Mouse (Mus musculus) midbrain, embryonic 11.5 days (tissue): ENCODE data around the gene Tpi1. TPM values are rescaled to one million over a fixed set of nuclear protein-coding genes. Genes with fewer than 3 reads are reported as not detected.

Experiments used
- polyA plus RNA-seq: library from polyadenylated mRNA; unstranded; fragments of >200 nt; fragmentation: Nextera tagmentation; extraction: Ambion mirVana; gene quantifications from 2 replicates; pipeline ENCODE4 v1.2.1, GENCODE M21; 2014

Gene Tpi1
- polyA plus RNA-seq, 1 experiment from 2014 or later, result 639 TPM

Other genes starting within 250 kb of the Tpi1 start
- not detected in 2 replicates for gene C1rb, start 244.0 kb downstream of the Tpi1 start, polyA plus RNA-seq
- gene C1s2, start 178.2 kb downstream of the Tpi1 start, polyA plus RNA-seq, result not detected in 2 replicates
- 30.9 and 32.3 TPM in 2 replicates for gene Lpcat3, start 151.3 kb downstream of the Tpi1 start, polyA plus RNA-seq
- 215 and 219 TPM in 2 replicates for gene Emg1, start 102.1 kb downstream of the Tpi1 start, polyA plus RNA-seq
- 343 and 353 TPM in 2 replicates for gene Phb2, start 102.0 kb downstream of the Tpi1 start, polyA plus RNA-seq
- gene Ptpn6, start 75.6 kb downstream of the Tpi1 start, polyA plus RNA-seq, result 5.1 and 6.3 TPM in 2 replicates
- gene Grcc10, start 72.9 kb downstream of the Tpi1 start, polyA plus RNA-seq, result 532 and 550 TPM in 2 replicates
- gene Gm45234, start 58.3 kb downstream of the Tpi1 start, polyA plus RNA-seq, result not detected in 2 replicates
- 8.2 and 8.4 TPM in 2 replicates for gene Atn1, start 57.8 kb downstream of the Tpi1 start, polyA plus RNA-seq
- gene Eno2, start 44.6 kb downstream of the Tpi1 start, polyA plus RNA-seq, result 4.5 and 6.6 TPM in 2 replicates
- 1.1 and 1.8 TPM in 2 replicates for gene Lrrc23, start 34.6 kb downstream of the Tpi1 start, polyA plus RNA-seq
- 3.7 and 4.8 TPM in 2 replicates for gene Spsb2, start 5.6 kb downstream of the Tpi1 start, polyA plus RNA-seq
- gene Usp5, start 15.2 kb upstream of the Tpi1 start, polyA plus RNA-seq, result 139 and 143 TPM in 2 replicates
- 225 and 244 TPM in 2 replicates for gene Cdca3, start 15.3 kb upstream of the Tpi1 start, polyA plus RNA-seq
- gene Gnb3, start 26.0 kb upstream of the Tpi1 start, polyA plus RNA-seq, result 3.8 TPM in 2 replicates
- 7.8 and 7.9 TPM in 2 replicates for gene P3h3, start 43.5 kb upstream of the Tpi1 start, polyA plus RNA-seq
- 1.6 and 2.1 TPM in 2 replicates for gene Gpr162, start 49.7 kb upstream of the Tpi1 start, polyA plus RNA-seq
- not detected in 2 replicates for gene Cd4, start 73.9 kb upstream of the Tpi1 start, polyA plus RNA-seq
- 0.88 and 2.4 TPM in 2 replicates for gene Lag3, start 97.4 kb upstream of the Tpi1 start, polyA plus RNA-seq
- gene Ptms, start 105.8 kb upstream of the Tpi1 start, polyA plus RNA-seq, result 258 and 288 TPM in 2 replicates
- gene Mlf2, start 117.1 kb upstream of the Tpi1 start, polyA plus RNA-seq, result 430 and 435 TPM in 2 replicates
- 105 and 112 TPM in 2 replicates for gene Cops7a, start 151.2 kb upstream of the Tpi1 start, polyA plus RNA-seq
- gene Pianp, start 182.4 kb upstream of the Tpi1 start, polyA plus RNA-seq, result 1.2 and 1.6 TPM in 2 replicates
- 9.3 and 9.9 TPM in 2 replicates for gene Zfp384, start 194.8 kb upstream of the Tpi1 start, polyA plus RNA-seq
- 139 and 146 TPM in 2 replicates for gene Ing4, start 225.5 kb upstream of the Tpi1 start, polyA plus RNA-seq
- 9.2 and 10.8 TPM in 2 replicates for gene Acrbp, start 235.4 kb upstream of the Tpi1 start, polyA plus RNA-seq